Mouse (Mus musculus): ENCODE results near the gene Efna4. TPM values are rescaled to one million over a fixed set of nuclear protein-coding genes. Genes with fewer than 3 reads are reported as not detected.

Gene Efna4
- polyA plus RNA-seq, 1 experiment from 2014 or later: 0.36 TPM

GRCm38 (mm10) chr3:89298908-89299307 lies 38.9 kb downstream of the Efna4 start:
- Histone ChIP-seq H3K4me3 (ENCODE audit: low read depth, low read length) (no peak overlapping the region), H3K9ac (replicated peaks) (0 out of 2 replicates have a peak overlapping the region, but pooled peaks have one; percentile 51), H3K27me3 (ENCODE audit: insufficient read depth, low read length) (0 out of 2 replicates have a peak, but pooled peaks cover 3% of the 10 kb centered on the region), H3K27ac (ENCODE audit: low read depth) (peak overlapping the region; percentile 86; the same call in 1 of the 2 replicates), H3K4me2 (ENCODE audit: low read depth, low read length) (peak overlapping the region; percentile 67; the same call in 1 of the 2 replicates), H3K36me3 (replicated peaks; ENCODE audit: insufficient read depth, low read length) (no peaks in the 10 kb centered on the region), H3K4me1 (ENCODE audit: insufficient read depth) (peaks cover 9% of the 10 kb centered on the region; the same call in 1 of the 2 replicates), H3K9me3 (ENCODE audit: low read length) (no peaks in the 10 kb centered on the region)
- ATAC-seq (no peak), DNase-seq (no peak)
- 84% methylated on average over 6 of the region's 6 CpGs for WGBS (ENCODE audit: insufficient replicate concordance)
- no peak for TF ChIP-seq EP300 (IDR thresholded peaks at IDR 0.05; ENCODE audit: low read depth)
- no peak for TF ChIP-seq CTCF (IDR thresholded peaks at IDR 0.05; ENCODE audit: low read depth)

- WGBS (ENCODE audit: insufficient replicate concordance): 75% methylated on average over 11 of the region's 11 CpGs
- DNase-seq (no peak), ATAC-seq (no peak)
- no peaks in the 10 kb centered on the region for H3K36me3 ChIP-seq (replicated peaks; ENCODE audit: insufficient read depth, low read length)
- TF ChIP-seq EP300 (IDR thresholded peaks at IDR 0.05; ENCODE audit: low read depth) (no peak), CTCF (IDR thresholded peaks at IDR 0.05; ENCODE audit: low read depth) (no peak)
- peaks cover 13% of the 10 kb centered on the region; the same call in 1 of the 2 replicates for H3K4me1 ChIP-seq (ENCODE audit: insufficient read depth)
- 0 out of 2 replicates have a peak overlapping the region, but pooled peaks have one; percentile 22 for H3K27ac ChIP-seq (ENCODE audit: low read depth)
- H3K27me3 ChIP-seq (ENCODE audit: insufficient read depth, low read length): 0 out of 2 replicates have a peak, but pooled peaks cover 3% of the 10 kb centered on the region
- no peaks in the 10 kb centered on the region for H3K9me3 ChIP-seq (ENCODE audit: low read length)
- no peak overlapping the region for H3K4me3 ChIP-seq (ENCODE audit: low read depth, low read length)
- no peak overlapping the region for H3K4me2 ChIP-seq (ENCODE audit: low read depth, low read length)
- no peak overlapping the region for H3K9ac ChIP-seq (replicated peaks)
Observed at GRCm38 (mm10) chr3:89296761-89297396, 40.9 kb downstream of the Efna4 start.

DNA sequence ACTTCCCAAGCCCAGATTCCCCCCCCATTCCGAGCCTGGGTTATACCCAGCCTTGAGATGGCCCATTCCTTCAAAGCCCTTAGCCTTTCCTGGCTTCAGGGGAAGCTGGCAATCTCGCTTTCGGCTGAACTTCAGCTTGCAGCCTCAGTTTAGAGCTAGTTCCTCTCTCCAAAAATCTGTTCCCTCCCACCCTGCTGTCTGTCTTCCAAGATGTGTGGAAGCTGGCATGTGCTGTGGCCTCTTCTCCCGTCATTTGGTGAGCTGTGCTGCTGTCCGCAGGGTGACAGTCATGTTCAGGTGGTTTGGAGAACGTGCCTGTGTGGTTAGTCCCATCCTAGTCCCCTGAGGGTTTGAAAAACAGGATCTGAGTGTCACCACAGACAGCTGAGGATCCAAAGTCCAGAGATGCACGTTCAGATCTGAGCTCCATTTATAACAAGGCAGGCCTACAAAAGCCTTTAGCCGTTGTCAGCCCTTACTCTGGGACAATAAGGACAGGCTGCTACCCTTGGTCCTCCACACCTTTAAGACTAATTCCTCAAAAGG lies 42.1 kb downstream of the Efna4 start:
- H3K4me1 ChIP-seq (ENCODE audit: insufficient read depth): peaks cover 13% of the 10 kb centered on the region; the same call in 1 of the 2 replicates
- H3K4me3 ChIP-seq (ENCODE audit: low read depth, low read length): no peak overlapping the region
- H3K27ac ChIP-seq (ENCODE audit: low read depth): peak overlapping the region; percentile 46; the same call in 1 of the 2 replicates
- ATAC-seq: no peak
- no peak overlapping the region for H3K4me2 ChIP-seq (ENCODE audit: low read depth, low read length)
- no peaks in the 10 kb centered on the region for H3K36me3 ChIP-seq (replicated peaks; ENCODE audit: insufficient read depth, low read length)
- 47% methylated on average over 8 of the region's 8 CpGs for WGBS (ENCODE audit: insufficient replicate concordance)
- 0 out of 2 replicates have a peak, but pooled peaks cover 3% of the 10 kb centered on the region for H3K27me3 ChIP-seq (ENCODE audit: insufficient read depth, low read length)
- no peak overlapping the region for H3K9ac ChIP-seq (replicated peaks)
- no peaks in the 10 kb centered on the region for H3K9me3 ChIP-seq (ENCODE audit: low read length)
- no peak for DNase-seq
- no peak for TF ChIP-seq EP300 (IDR thresholded peaks at IDR 0.05; ENCODE audit: low read depth)
- TF ChIP-seq CTCF (IDR thresholded peaks at IDR 0.05; ENCODE audit: low read depth): no peak

- Histone ChIP-seq H3K9me3 (ENCODE audit: low read length) (no peaks in the 10 kb centered on the region), H3K27ac (ENCODE audit: low read depth) (peak overlapping the region; percentile 93), H3K27me3 (ENCODE audit: insufficient read depth, low read length) (no peaks in the 10 kb centered on the region), H3K4me2 (ENCODE audit: low read depth, low read length) (no peak overlapping the region), H3K4me3 (ENCODE audit: low read depth, low read length) (no peak overlapping the region), H3K4me1 (ENCODE audit: insufficient read depth) (peaks cover 13% of the 10 kb centered on the region; the same call in 1 of the 2 replicates), H3K9ac (replicated peaks) (no peak overlapping the region), H3K36me3 (replicated peaks; ENCODE audit: insufficient read depth, low read length) (no peaks in the 10 kb centered on the region)
- no peak for DNase-seq
- TF ChIP-seq CTCF (IDR thresholded peaks at IDR 0.05; ENCODE audit: low read depth) (no peak), EP300 (IDR thresholded peaks at IDR 0.05; ENCODE audit: low read depth) (no peak)
- ATAC-seq: peak; percentile 22; the same call in 1 of the 2 replicates
- 62% methylated on average over 5 of the region's 5 CpGs for WGBS (ENCODE audit: insufficient replicate concordance)
Observed at GRCm38 (mm10) chr3:89294195-89294594, 43.6 kb downstream of the Efna4 start.

DNA sequence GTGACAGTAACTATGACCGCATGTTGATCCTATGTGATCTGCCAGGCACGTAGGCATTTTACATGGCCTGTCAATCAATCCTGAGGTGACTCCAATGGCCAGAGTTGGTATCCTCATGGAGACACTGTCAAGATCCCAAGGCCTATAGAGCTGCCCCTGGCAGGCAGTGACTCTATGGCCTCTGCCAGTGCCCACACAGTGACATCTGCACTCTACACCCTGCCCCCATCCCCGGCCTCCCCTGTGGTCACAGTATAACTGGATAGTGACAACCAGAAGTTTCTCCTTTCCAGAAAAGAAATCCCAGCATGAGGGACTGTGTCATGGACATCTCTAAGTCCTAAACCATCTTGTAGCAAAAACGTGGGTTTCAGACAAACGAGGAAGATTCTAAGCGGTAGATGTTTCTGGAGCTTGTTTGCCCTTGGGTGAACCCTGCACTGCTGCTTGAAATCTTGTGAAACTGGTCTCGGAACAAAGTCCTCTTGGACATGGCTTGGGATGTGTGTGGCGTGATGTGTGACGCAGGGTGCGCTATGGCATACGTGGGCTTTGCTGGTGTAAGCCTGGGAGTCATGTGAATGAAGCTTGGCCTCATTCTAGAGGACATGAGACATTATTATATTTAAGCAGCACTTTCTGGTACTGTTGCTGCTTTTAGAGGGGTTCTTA lies 44.4 kb downstream of the Efna4 start:
- DNase-seq (peak; percentile 71), ATAC-seq (peak; percentile 96)
- H3K4me1 ChIP-seq (ENCODE audit: insufficient read depth): peaks cover 12% of the 10 kb centered on the region; the same call in 1 of the 2 replicates
- no peaks in the 10 kb centered on the region for H3K9me3 ChIP-seq (ENCODE audit: low read length)
- H3K9ac ChIP-seq (replicated peaks): no peak overlapping the region; the same call in 1 of the 2 replicates
- WGBS (ENCODE audit: insufficient replicate concordance): 58% methylated on average over 11 of the region's 11 CpGs
- no peak overlapping the region for H3K4me2 ChIP-seq (ENCODE audit: low read depth, low read length)
- peak overlapping the region; percentile 93 for H3K27ac ChIP-seq (ENCODE audit: low read depth)
- H3K27me3 ChIP-seq (ENCODE audit: insufficient read depth, low read length): no peaks in the 10 kb centered on the region
- TF ChIP-seq CTCF (IDR thresholded peaks at IDR 0.05; ENCODE audit: low read depth) (no peak), EP300 (IDR thresholded peaks at IDR 0.05; ENCODE audit: low read depth) (peak; percentile 62)
- no peaks in the 10 kb centered on the region for H3K36me3 ChIP-seq (replicated peaks; ENCODE audit: insufficient read depth, low read length)
- no peak overlapping the region for H3K4me3 ChIP-seq (ENCODE audit: low read depth, low read length)

DNA sequence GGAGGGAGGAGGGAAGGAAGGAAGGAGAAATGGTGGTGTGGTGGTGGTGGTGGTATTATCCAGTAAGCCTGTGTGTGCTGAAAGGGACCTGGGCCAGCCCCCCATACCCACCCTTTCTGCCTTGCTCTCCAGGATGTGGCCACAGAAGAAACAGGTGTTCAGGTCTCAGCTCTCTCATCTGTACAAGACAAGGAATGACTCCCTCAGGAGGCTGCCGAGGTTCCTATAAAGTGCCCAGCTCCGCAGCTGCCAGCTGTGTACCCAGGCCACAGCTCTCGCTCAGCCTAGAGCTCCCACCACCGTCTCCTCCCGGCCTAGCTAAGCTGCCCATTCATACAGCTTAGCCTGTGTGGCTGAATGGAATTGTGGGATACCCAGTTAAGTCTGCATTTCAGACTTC lies 45.5 kb downstream of the Efna4 start:
- no peak overlapping the region for H3K4me2 ChIP-seq (ENCODE audit: low read depth, low read length)
- DNase-seq: no peak
- ATAC-seq: no peak
- 72% methylated on average over 5 of the region's 5 CpGs for WGBS (ENCODE audit: insufficient replicate concordance)
- H3K4me3 ChIP-seq (ENCODE audit: low read depth, low read length): no peak overlapping the region
- H3K27me3 ChIP-seq (ENCODE audit: insufficient read depth, low read length): no peaks in the 10 kb centered on the region
- H3K9ac ChIP-seq (replicated peaks): no peak overlapping the region
- H3K9me3 ChIP-seq (ENCODE audit: low read length): no peaks in the 10 kb centered on the region
- peaks cover 10% of the 10 kb centered on the region; the same call in 1 of the 2 replicates for H3K4me1 ChIP-seq (ENCODE audit: insufficient read depth)
- no peaks in the 10 kb centered on the region for H3K36me3 ChIP-seq (replicated peaks; ENCODE audit: insufficient read depth, low read length)
- peak overlapping the region; percentile 93 for H3K27ac ChIP-seq (ENCODE audit: low read depth)
- TF ChIP-seq EP300 (IDR thresholded peaks at IDR 0.05; ENCODE audit: low read depth) (no peak), CTCF (IDR thresholded peaks at IDR 0.05; ENCODE audit: low read depth) (no peak)

Data from liver, postnatal 0 days (tissue).